Mouse (Mus musculus) liver, embryonic 14.5 days (tissue): ENCODE measurements around the gene Lrrc1. TPM values are rescaled to one million over a fixed set of nuclear protein-coding genes. Genes with fewer than 3 reads are reported as not detected.
A peak's percentile ranks its signal among the peaks of the same experiment; 100 is the strongest.

ENCODE experiments used
- ATAC-seq: fragments of 200-750 bp; cut with Nextera tagmentation; 2 replicates; pipeline ENCODE4 v1.8.0; 2017; ENCODE audit warnings: moderate number of reproducible peaks, mild to moderate bottlenecking, moderate library complexity; ENCODE audit not compliant: insufficient read depth
- DNase-seq, 3 experiments: peaks; one replicate each; pipeline ENCODE4 v3.0.0-alpha.2; 2012 to 2013; ENCODE audit warnings: low read depth in 3 of 3, low spot score in 3 of 3
- H3K27ac ChIP-seq: fragments of 300-500 bp; sonication (generic); 2 replicates; pipeline ENCODE4 v1.5.1; 2014; ENCODE audit warnings: moderate library complexity, mild to moderate bottlenecking, control low read depth, inconsistent platforms
- H3K27me3 ChIP-seq: fragments of 300-500 bp; sonication (generic); 2 replicates; pipeline ENCODE4 v1.6.1; 2014; ENCODE audit warnings: mild to moderate bottlenecking, low read length, moderate library complexity; ENCODE audit not compliant: control insufficient read depth, insufficient read depth
- H3K36me3 ChIP-seq: fragments of 300-500 bp; sonication (generic); replicated peaks from 2 replicates; pipeline ENCODE4 v1.6.1; 2014; ENCODE audit warnings: low read depth; ENCODE audit not compliant: control insufficient read depth, insufficient read depth
- H3K4me1 ChIP-seq, 2 experiments: fragments of 200-500 bp in 1 of 2; fragments of 300-500 bp in 1 of 2; sonication (generic) in 1 of 2; replicated peaks; 2 replicates each; pipeline ENCODE4 v1.6.1; 2012 to 2014; ENCODE audit warnings: antibody characterized with exemption in 1 of 2, inconsistent platforms in 1 of 2, low read length in 1 of 2; ENCODE audit not compliant: control insufficient read depth in 2 of 2, insufficient read depth in 2 of 2
- H3K4me2 ChIP-seq: fragments of 300-500 bp; sonication (generic); 2 replicates; pipeline ENCODE4 v1.6.1; 2014; ENCODE audit warnings: low read depth, mild to moderate bottlenecking, control low read depth, moderate library complexity
- H3K4me3 ChIP-seq, 2 experiments: fragments of 200-500 bp in 1 of 2; fragments of 300-500 bp in 1 of 2; sonication (generic) in 1 of 2; 2 replicates each; pipeline ENCODE4 v1.5.1; 2012 to 2014; ENCODE audit warnings: low read depth in 2 of 2, low read length in 2 of 2, mild to moderate bottlenecking in 2 of 2, control low read depth in 1 of 2, inconsistent platforms in 1 of 2, moderate library complexity in 1 of 2; ENCODE audit not compliant: insufficient read depth in 1 of 2
- H3K9ac ChIP-seq: fragments of 300-500 bp; sonication (generic); replicated peaks from 2 replicates; pipeline ENCODE4 v1.6.1; 2014; ENCODE audit warnings: mild to moderate bottlenecking, control low read depth, moderate library complexity
- H3K9me3 ChIP-seq: fragments of 300-500 bp; sonication (generic); 2 replicates; pipeline ENCODE4 v1.6.1; 2016; ENCODE audit warnings: low read length, mixed read lengths; ENCODE audit not compliant: control insufficient read depth
- CTCF ChIP-seq: IDR thresholded peaks from 2 replicates; pipeline ENCODE4 v1.5.1; 2016; ENCODE audit warnings: antibody characterized with exemption, low read depth, control low read depth
- EP300 ChIP-seq: IDR thresholded peaks from 2 replicates; pipeline ENCODE4 v1.6.1; 2016; ENCODE audit warnings: antibody characterized with exemption, low read depth
- WGBS: fragments of 180-500 bp; shearing (Covaris S2); extraction: QIAGEN DNeasy Blood & Tissue Kit; methylation state at CpG from one replicate; pipeline ENCODE4 v1.1.7; 2014; ENCODE audit not compliant: insufficient replicate concordance; 5-methylcytosine and 5-hydroxymethylcytosine counted together
- polyA plus RNA-seq, 2 experiments: library from polyadenylated mRNA; depleted of rRNA in 1 of 2; stranded (reverse) in 1 of 2; unstranded in 1 of 2; fragments of >200 nt; fragmentation: Nextera tagmentation in 1 of 2; extraction: Ambion mirVana in 1 of 2; gene quantifications; 2 replicates each; pipeline versions ENCODE4 v1.2.1 to v1.2.3; 2012 to 2014

The Lrrc1 gene
- polyA plus RNA-seq, 2 experiments = 3.1 to 3.2 TPM

- Histone ChIP-seq H3K9ac (no peak overlapping the region), H3K27me3 (no peaks in the 10 kb centered on the region), H3K36me3 (no peaks in the 10 kb centered on the region), H3K9me3 (no peaks in the 10 kb centered on the region), H3K4me2 (no peak overlapping the region), H3K27ac (no peak overlapping the region), H3K4me3 (no peak overlapping the region), H3K4me1 (no peaks in the 10 kb centered on the region)
- 78% methylated on average over 4 of the region's 4 CpGs for WGBS
- DNase-seq = no peak
- ATAC-seq = no peak
- TF ChIP-seq EP300 = no peak
- no peak for TF ChIP-seq CTCF
Observed at GRCm38 (mm10) chr9:77444876-77445275, 99.8 kb downstream of the Lrrc1 start.

GRCm38 (mm10) chr9:77439371-77439770 lies 105.3 kb downstream of the Lrrc1 start:
- H3K4me1 ChIP-seq = peaks cover 5 to 14% of the 10 kb centered on the region in 2 experiments
- TF ChIP-seq CTCF (no peak), EP300 (no peak)
- no peak overlapping the region for H3K4me3 ChIP-seq
- H3K4me2 ChIP-seq = no peak overlapping the region
- no peak overlapping the region for H3K9ac ChIP-seq
- H3K27ac ChIP-seq = no peak overlapping the region
- H3K9me3 ChIP-seq = no peaks in the 10 kb centered on the region
- no peaks in the 10 kb centered on the region for H3K36me3 ChIP-seq
- ATAC-seq = no peak
- WGBS = 77% methylated on average over 6 of the region's 6 CpGs
- H3K27me3 ChIP-seq = no peaks in the 10 kb centered on the region
- no peak for DNase-seq

GRCm38 (mm10) chr9:77438836-77439271 lies 105.8 kb downstream of the Lrrc1 start:
- Histone ChIP-seq H3K36me3 (no peaks in the 10 kb centered on the region), H3K27me3 (no peaks in the 10 kb centered on the region), H3K4me2 (no peak overlapping the region), H3K27ac (no peak overlapping the region), H3K9ac (no peak overlapping the region), H3K4me1 (peaks cover 5 to 16% of the 10 kb centered on the region in 2 experiments), H3K9me3 (no peaks in the 10 kb centered on the region), H3K4me3 (no peak overlapping the region)
- TF ChIP-seq CTCF (no peak), EP300 (no peak)
- DNase-seq = no peak
- 68% methylated on average over 11 of the region's 11 CpGs for WGBS
- no peak for ATAC-seq

GRCm38 (mm10) chr9:77437131-77437530 lies 107.5 kb downstream of the Lrrc1 start:
- Histone ChIP-seq H3K4me2 (no peak overlapping the region), H3K4me3 (no peak overlapping the region), H3K4me1 (peaks cover 5 to 18% of the 10 kb centered on the region in 2 experiments), H3K27ac (no peak overlapping the region), H3K9ac (no peak overlapping the region), H3K9me3 (no peaks in the 10 kb centered on the region), H3K36me3 (no peaks in the 10 kb centered on the region), H3K27me3 (no peaks in the 10 kb centered on the region)
- no peak for DNase-seq
- ATAC-seq = no peak
- 77% methylated on average over 6 of the region's 6 CpGs for WGBS
- TF ChIP-seq CTCF (no peak), EP300 (no peak)

- Histone ChIP-seq H3K27ac (peak overlapping the region; percentile 64), H3K4me3 (peak overlapping the region; percentile 39 to 61), H3K9ac (peak overlapping the region; percentile 44), H3K9me3 (no peaks in the 10 kb centered on the region), H3K4me1 (peaks cover 6 to 19% of the 10 kb centered on the region in 2 experiments), H3K4me2 (peak overlapping the region; percentile 57), H3K27me3 (no peaks in the 10 kb centered on the region), H3K36me3 (no peaks in the 10 kb centered on the region)
- peak; percentile 66 to 76 (median 74) for DNase-seq
- ATAC-seq = peak; percentile 93
- WGBS = 22% methylated on average over 12 of the region's 12 CpGs
- TF ChIP-seq EP300 (peak; percentile 86), CTCF (no peak)
Observed at GRCm38 (mm10) chr9:77434965-77435364, 109.7 kb downstream of the Lrrc1 start.
